Mouse (Mus musculus) thymus, postnatal 4 days (tissue): ENCODE results near the gene Acsbg2.

ENCODE experiments used
- DNase-seq: peaks from one replicate; pipeline ENCODE4 v3.0.0; 2021

Acsbg2 gene

GRCm38 (mm10) chr17:56819032-56819545 is 55.2 kb downstream of the Acsbg2 start:
- no peak for DNase-seq

- peak; percentile 41 for DNase-seq
Measured at GRCm38 (mm10) chr17:56818067-56818636, 56.1 kb downstream of the Acsbg2 start.

GRCm38 (mm10) chr17:56815057-56815345 is 59.2 kb downstream of the Acsbg2 start:
- DNase-seq, result no peak

- DNase-seq, result peak; percentile 33
Measured at GRCm38 (mm10) chr17:56814316-56815056, 59.8 kb downstream of the Acsbg2 start.

- peak; percentile 44 for DNase-seq
Measured at GRCm38 (mm10) chr17:56810245-56810644, 64.0 kb downstream of the Acsbg2 start.

GRCm38 (mm10) chr17:56808518-56808917 is 65.7 kb downstream of the Acsbg2 start:
- DNase-seq, result peak; percentile 75

- no peak for DNase-seq
Measured at GRCm38 (mm10) chr17:56805784-56806183, 68.5 kb downstream of the Acsbg2 start.

- DNase-seq, result no peak
Measured at GRCm38 (mm10) chr17:56804952-56805351, 69.3 kb downstream of the Acsbg2 start.

GRCm38 (mm10) chr17:56802065-56802464 is 72.2 kb downstream of the Acsbg2 start:
- no peak for DNase-seq

- no peak for DNase-seq
Measured at GRCm38 (mm10) chr17:56799276-56799675, 75.0 kb downstream of the Acsbg2 start.

GRCm38 (mm10) chr17:56793614-56794319 is 80.5 kb downstream of the Acsbg2 start:
- DNase-seq, result no peak
